Mouse (Mus musculus) testis, adult 2 months (tissue): Measurements from ENCODE around the gene Car1. TPM values are rescaled to one million over a fixed set of nuclear protein-coding genes. Genes with fewer than 3 reads are reported as not detected.

Source experiments
- H3K27ac ChIP-seq: fragments of 200-500 bp; 2 replicates; pipeline ENCODE4 v1.5.1; 2012; ENCODE audit warnings: low read depth, low read length; ENCODE audit not compliant: control insufficient read depth, insufficient read depth
- H3K27me3 ChIP-seq: fragments of 200-500 bp; 2 replicates; pipeline ENCODE4 v1.6.1; 2012; ENCODE audit warnings: mild to moderate bottlenecking, low read length, moderate library complexity; ENCODE audit not compliant: control insufficient read depth, insufficient read depth
- H3K36me3 ChIP-seq: fragments of 200-500 bp; 2 replicates; pipeline ENCODE4 v1.6.1; 2012; ENCODE audit warnings: mild to moderate bottlenecking, low read length; ENCODE audit not compliant: control insufficient read depth, insufficient read depth
- H3K4me1 ChIP-seq: fragments of 200-500 bp; 2 replicates; pipeline ENCODE4 v1.6.1; 2012; ENCODE audit warnings: low read length; ENCODE audit not compliant: control insufficient read depth, insufficient read depth
- H3K4me3 ChIP-seq: fragments of 200-500 bp; 2 replicates; pipeline ENCODE4 v1.5.1; 2012; ENCODE audit warnings: low read depth, mild to moderate bottlenecking, low read length, moderate library complexity, mixed read lengths; ENCODE audit not compliant: control insufficient read depth
- CTCF ChIP-seq: fragments of 200-500 bp; IDR thresholded peaks from 2 replicates; pipeline ENCODE4 v1.5.1; 2012; ENCODE audit warnings: low read depth, mild to moderate bottlenecking, inconsistent platforms, low read length, moderate library complexity; ENCODE audit not compliant: control insufficient read depth, insufficient read depth, insufficient replicate concordance
- POLR2A ChIP-seq: fragments of 200-500 bp; IDR thresholded peaks from 2 replicates; pipeline ENCODE4 v1.6.1; 2012; ENCODE audit warnings: low read depth, mild to moderate bottlenecking, inconsistent platforms, low read length, moderate library complexity; ENCODE audit not compliant: control insufficient read depth
- polyA plus RNA-seq: library from polyadenylated mRNA; depleted of rRNA; stranded (reverse); fragments of >200 nt; gene quantifications from 2 replicates; pipeline ENCODE4 v1.2.3, GENCODE M21; 2012; rRNA removed

The Car1 gene
- 0.20 TPM in 1 of 2 replicates, not detected in the other for polyA plus RNA-seq

GRCm38 (mm10) chr3:14808211-14808610, at the start of gene Car1:
Gene Car1 (minus strand): TSS chr3:14808368.
- H3K4me1 ChIP-seq, result no peaks in the 10 kb centered on the region
- no peaks in the 10 kb centered on the region for H3K27me3 ChIP-seq
- H3K4me3 ChIP-seq, result no peak within 1 kb of the TSS
- no peak for TF ChIP-seq POLR2A
- TF ChIP-seq CTCF, result no peak
- no peaks in the 10 kb centered on the region for H3K36me3 ChIP-seq
- H3K27ac ChIP-seq, result no peak within 1 kb of the TSS

- Histone ChIP-seq H3K4me3 (no peak overlapping the region), H3K27me3 (no peaks in the 10 kb centered on the region), H3K36me3 (no peaks in the 10 kb centered on the region), H3K4me1 (no peaks in the 10 kb centered on the region; the same call in 1 of the 2 replicates), H3K27ac (no peak overlapping the region)
- TF ChIP-seq CTCF, result no peak
Observed at GRCm38 (mm10) chr3:14857874-14858273, 49.7 kb upstream of the Car1 start.

GRCm38 (mm10) chr3:14854446-14854845, 46.3 kb upstream of the Car1 start:
- no peak for TF ChIP-seq POLR2A
- no peak for TF ChIP-seq CTCF
- no peak overlapping the region for H3K4me3 ChIP-seq
- H3K27me3 ChIP-seq, result no peaks in the 10 kb centered on the region
- H3K27ac ChIP-seq, result no peak overlapping the region
- no peaks in the 10 kb centered on the region for H3K36me3 ChIP-seq
- no peaks in the 10 kb centered on the region for H3K4me1 ChIP-seq

- Histone ChIP-seq H3K36me3 (no peaks in the 10 kb centered on the region), H3K4me1 (no peaks in the 10 kb centered on the region), H3K27me3 (no peaks in the 10 kb centered on the region), H3K27ac (no peak overlapping the region), H3K4me3 (no peak overlapping the region)
- TF ChIP-seq POLR2A (no peak), CTCF (no peak)
Observed at GRCm38 (mm10) chr3:14853966-14854365, 45.8 kb upstream of the Car1 start.

- no peak overlapping the region for H3K4me3 ChIP-seq
- no peak for TF ChIP-seq CTCF
- TF ChIP-seq POLR2A, result no peak
- no peak overlapping the region for H3K27ac ChIP-seq
- no peaks in the 10 kb centered on the region for H3K27me3 ChIP-seq
- H3K4me1 ChIP-seq, result no peaks in the 10 kb centered on the region
- no peaks in the 10 kb centered on the region for H3K36me3 ChIP-seq
Observed at GRCm38 (mm10) chr3:14848587-14849254, 40.6 kb upstream of the Car1 start.

- H3K27ac ChIP-seq, result no peak overlapping the region
- no peaks in the 10 kb centered on the region for H3K27me3 ChIP-seq
- H3K4me3 ChIP-seq, result no peak overlapping the region
- TF ChIP-seq CTCF (no peak), POLR2A (no peak)
- H3K36me3 ChIP-seq, result no peaks in the 10 kb centered on the region
- no peaks in the 10 kb centered on the region for H3K4me1 ChIP-seq
Observed at GRCm38 (mm10) chr3:14839466-14840118, 31.4 kb upstream of the Car1 start.

GRCm38 (mm10) chr3:14838936-14839335, 30.8 kb upstream of the Car1 start:
- Histone ChIP-seq H3K27ac (no peak overlapping the region), H3K4me3 (no peak overlapping the region), H3K4me1 (no peaks in the 10 kb centered on the region), H3K27me3 (no peaks in the 10 kb centered on the region), H3K36me3 (no peaks in the 10 kb centered on the region)
- TF ChIP-seq CTCF (no peak), POLR2A (no peak)
